Mouse (Mus musculus) heart, adult 2 months (tissue): ENCODE measurements around the gene H13.

Experiments used
- CTCF ChIP-seq: fragments of 200-600 bp; IDR thresholded peaks from 2 replicates; pipeline ENCODE4 v1.8.1; 2022; ENCODE audit warnings: antibody characterized with exemption, mild to moderate bottlenecking, moderate library complexity
- EP300 ChIP-seq: fragments of 200-500 bp; IDR thresholded peaks from 2 replicates; pipeline ENCODE4 v1.6.1; 2011; ENCODE audit warnings: low read depth, low read length, control low read depth; ENCODE audit not compliant: insufficient read depth
- POLR2A ChIP-seq: fragments of 200-500 bp; IDR thresholded peaks from 2 replicates; pipeline ENCODE4 v1.6.1; 2011; ENCODE audit warnings: mild to moderate bottlenecking, low read depth, low read length, control low read depth; ENCODE audit not compliant: insufficient read depth

DNA sequence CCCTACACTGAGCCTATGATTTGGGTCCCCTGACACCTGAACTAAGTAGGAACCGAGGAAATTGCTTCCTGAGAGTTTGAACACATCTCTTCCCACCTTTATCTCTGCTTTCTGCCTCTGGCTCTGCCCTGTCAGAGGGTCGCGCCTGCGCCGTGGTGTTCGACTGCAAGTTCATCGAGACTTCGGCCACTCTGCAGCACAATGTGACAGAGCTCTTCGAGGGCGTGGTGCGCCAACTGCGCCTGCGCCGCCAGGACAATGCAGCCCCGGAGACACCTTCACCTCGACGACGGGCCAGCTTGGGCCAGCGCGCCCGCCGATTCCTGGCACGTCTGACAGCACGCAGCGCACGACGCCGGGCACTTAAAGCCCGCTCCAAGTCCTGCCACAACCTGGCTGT is 35.0 kb upstream of the H13 start:
- TF ChIP-seq EP300 = no peak
- no peak for TF ChIP-seq CTCF
- no peak for TF ChIP-seq POLR2A
